Mouse (Mus musculus) cortical plate, adult 2 months (tissue): ENCODE data around the gene Sdc3.

Source experiments
- CTCF ChIP-seq: fragments of 200-500 bp; IDR thresholded peaks from 2 replicates; pipeline ENCODE4 v1.5.1; 2011; ENCODE audit warnings: mild to moderate bottlenecking, control low read depth, low read length; ENCODE audit not compliant: insufficient read depth; ENCODE audit errors: extremely low read depth
- POLR2A ChIP-seq: fragments of 200-500 bp; IDR thresholded peaks from 2 replicates; pipeline ENCODE4 v1.6.1; 2011; ENCODE audit warnings: mild to moderate bottlenecking, low read length, control low read depth; ENCODE audit not compliant: insufficient read depth; ENCODE audit errors: extremely low read depth

GRCm38 (mm10) chr4:130874601-130875000 is 82.3 kb downstream of the Sdc3 start:
- no peak for TF ChIP-seq POLR2A
- no peak for TF ChIP-seq CTCF
